Mouse (Mus musculus): ENCODE results near the gene Rab13. TPM values are rescaled to one million over a fixed set of nuclear protein-coding genes. Genes with fewer than 3 reads are reported as not detected.

Rab13 gene
- polyA plus RNA-seq, 1 experiment from 2014 or later = 16.4 TPM

GRCm38 (mm10) chr3:90253653-90254418 is 40.3 kb downstream of the Rab13 start, which contains the start of gene Crtc2:
TSS of gene Crtc2 (plus strand) at chr3:90254163.
- Histone ChIP-seq H3K36me3 (ENCODE audit: control insufficient read depth, insufficient read depth, low read length) (peaks cover 16% of the 10 kb centered on the region), H3K9ac (ENCODE audit: low read length) (peak within 1 kb of the TSS; percentile 88), H3K4me3 (ENCODE audit: low read depth, low read length) (peak within 1 kb of the TSS; percentile 86), H3K9me3 (ENCODE audit: control insufficient read depth, low read length) (no peaks in the 10 kb centered on the region), H3K4me2 (peak within 1 kb of the TSS; percentile 90), H3K27me3 (ENCODE audit: control insufficient read depth, insufficient read depth, low read length) (no peaks in the 10 kb centered on the region), H3K4me1 (ENCODE audit: control insufficient read depth, insufficient read depth, low read length) (peaks cover 9% of the 10 kb centered on the region), H3K27ac (ENCODE audit: low read depth, low read length) (peak within 1 kb of the TSS; percentile 78)
- peak; percentile 98 for ATAC-seq (ENCODE audit: low FRiP score)
- peak; percentile 98 for DNase-seq (ENCODE audit: low spot score, missing footprints)
- WGBS = 2% methylated on average over 39 of the region's 40 CpGs

GRCm38 (mm10) chr3:90254419-90255193 is 41.1 kb downstream of the Rab13 start:
- under 1% methylated on average over 41 of the region's 41 CpGs for WGBS
- peak overlapping the region; percentile 90 for H3K4me2 ChIP-seq
- H3K4me3 ChIP-seq (ENCODE audit: low read depth, low read length) = peak overlapping the region; percentile 86
- H3K9ac ChIP-seq (ENCODE audit: low read length) = peak overlapping the region; percentile 88
- ATAC-seq (ENCODE audit: low FRiP score) (peak; percentile 82), DNase-seq (ENCODE audit: low spot score, missing footprints) (peak; percentile 94)
- H3K27me3 ChIP-seq (ENCODE audit: control insufficient read depth, insufficient read depth, low read length) = no peaks in the 10 kb centered on the region
- H3K27ac ChIP-seq (ENCODE audit: low read depth, low read length) = peak overlapping the region; percentile 78
- peaks cover 8% of the 10 kb centered on the region for H3K4me1 ChIP-seq (ENCODE audit: control insufficient read depth, insufficient read depth, low read length)
- H3K36me3 ChIP-seq (ENCODE audit: control insufficient read depth, insufficient read depth, low read length) = peaks cover 22% of the 10 kb centered on the region
- H3K9me3 ChIP-seq (ENCODE audit: control insufficient read depth, low read length) = no peaks in the 10 kb centered on the region

- Histone ChIP-seq H3K27ac (ENCODE audit: low read depth, low read length) (no peak overlapping the region), H3K27me3 (ENCODE audit: control insufficient read depth, insufficient read depth, low read length) (no peaks in the 10 kb centered on the region), H3K4me2 (peak overlapping the region; percentile 90), H3K9me3 (ENCODE audit: control insufficient read depth, low read length) (no peaks in the 10 kb centered on the region), H3K4me3 (ENCODE audit: low read depth, low read length) (peak overlapping the region; percentile 86), H3K4me1 (ENCODE audit: control insufficient read depth, insufficient read depth, low read length) (peaks cover 8% of the 10 kb centered on the region), H3K36me3 (ENCODE audit: control insufficient read depth, insufficient read depth, low read length) (peaks cover 22% of the 10 kb centered on the region), H3K9ac (ENCODE audit: low read length) (peak overlapping the region; percentile 88)
- DNase-seq (ENCODE audit: low spot score, missing footprints) = no peak
- 27% methylated on average over 2 of the region's 2 CpGs for WGBS
- no peak for ATAC-seq (ENCODE audit: low FRiP score)
Observed at GRCm38 (mm10) chr3:90255194-90255565, 41.7 kb downstream of the Rab13 start.

- H3K27ac ChIP-seq (ENCODE audit: low read depth, low read length) = no peak overlapping the region
- H3K9ac ChIP-seq (ENCODE audit: low read length) = no peak overlapping the region
- no peak for ATAC-seq (ENCODE audit: low FRiP score)
- no peak overlapping the region for H3K4me3 ChIP-seq (ENCODE audit: low read depth, low read length)
- H3K36me3 ChIP-seq (ENCODE audit: control insufficient read depth, insufficient read depth, low read length) = peaks cover 21% of the 10 kb centered on the region
- H3K4me1 ChIP-seq (ENCODE audit: control insufficient read depth, insufficient read depth, low read length) = peaks cover 8% of the 10 kb centered on the region
- WGBS = 93% methylated on average over 14 of the region's 14 CpGs
- peak; percentile 26 for DNase-seq (ENCODE audit: low spot score, missing footprints)
- H3K27me3 ChIP-seq (ENCODE audit: control insufficient read depth, insufficient read depth, low read length) = no peaks in the 10 kb centered on the region
- peak overlapping the region; percentile 90 for H3K4me2 ChIP-seq
- H3K9me3 ChIP-seq (ENCODE audit: control insufficient read depth, low read length) = no peaks in the 10 kb centered on the region
Observed at GRCm38 (mm10) chr3:90255784-90256353, 42.4 kb downstream of the Rab13 start.

GRCm38 (mm10) chr3:90256731-90257530 is 43.4 kb downstream of the Rab13 start:
- Histone ChIP-seq H3K27ac (ENCODE audit: low read depth, low read length) (no peak overlapping the region), H3K4me2 (no peak overlapping the region), H3K9ac (ENCODE audit: low read length) (no peak overlapping the region), H3K4me1 (ENCODE audit: control insufficient read depth, insufficient read depth, low read length) (peaks cover 8% of the 10 kb centered on the region), H3K36me3 (ENCODE audit: control insufficient read depth, insufficient read depth, low read length) (peaks cover 23% of the 10 kb centered on the region), H3K4me3 (ENCODE audit: low read depth, low read length) (no peak overlapping the region), H3K9me3 (ENCODE audit: control insufficient read depth, low read length) (no peaks in the 10 kb centered on the region), H3K27me3 (ENCODE audit: control insufficient read depth, insufficient read depth, low read length) (no peaks in the 10 kb centered on the region)
- ATAC-seq (ENCODE audit: low FRiP score) = no peak
- DNase-seq (ENCODE audit: low spot score, missing footprints) = peak; percentile 12
- WGBS = 93% methylated on average over 19 of the region's 19 CpGs

GRCm38 (mm10) chr3:90258521-90258920 is 45.0 kb downstream of the Rab13 start:
- no peaks in the 10 kb centered on the region for H3K9me3 ChIP-seq (ENCODE audit: control insufficient read depth, low read length)
- peak; percentile 17 for DNase-seq (ENCODE audit: low spot score, missing footprints)
- no peak overlapping the region for H3K27ac ChIP-seq (ENCODE audit: low read depth, low read length)
- 93% methylated on average over 4 of the region's 4 CpGs for WGBS
- no peaks in the 10 kb centered on the region for H3K27me3 ChIP-seq (ENCODE audit: control insufficient read depth, insufficient read depth, low read length)
- no peak overlapping the region for H3K9ac ChIP-seq (ENCODE audit: low read length)
- peaks cover 8% of the 10 kb centered on the region for H3K4me1 ChIP-seq (ENCODE audit: control insufficient read depth, insufficient read depth, low read length)
- no peak overlapping the region for H3K4me3 ChIP-seq (ENCODE audit: low read depth, low read length)
- H3K36me3 ChIP-seq (ENCODE audit: control insufficient read depth, insufficient read depth, low read length) = peaks cover 31% of the 10 kb centered on the region
- no peak for ATAC-seq (ENCODE audit: low FRiP score)
- no peak overlapping the region for H3K4me2 ChIP-seq

- ATAC-seq (ENCODE audit: low FRiP score) (no peak), DNase-seq (ENCODE audit: low spot score, missing footprints) (no peak)
- peaks cover 11% of the 10 kb centered on the region for H3K4me1 ChIP-seq (ENCODE audit: control insufficient read depth, insufficient read depth, low read length)
- H3K9ac ChIP-seq (ENCODE audit: low read length) = no peak overlapping the region
- H3K27me3 ChIP-seq (ENCODE audit: control insufficient read depth, insufficient read depth, low read length) = no peaks in the 10 kb centered on the region
- WGBS = 91% methylated on average over 5 of the region's 5 CpGs
- H3K4me3 ChIP-seq (ENCODE audit: low read depth, low read length) = no peak overlapping the region
- H3K4me2 ChIP-seq = no peak overlapping the region
- H3K9me3 ChIP-seq (ENCODE audit: control insufficient read depth, low read length) = no peaks in the 10 kb centered on the region
- H3K36me3 ChIP-seq (ENCODE audit: control insufficient read depth, insufficient read depth, low read length) = peaks cover 28% of the 10 kb centered on the region
- no peak overlapping the region for H3K27ac ChIP-seq (ENCODE audit: low read depth, low read length)
Observed at GRCm38 (mm10) chr3:90263121-90263771, 49.8 kb downstream of the Rab13 start.

- H3K9ac ChIP-seq (ENCODE audit: low read length) = peak overlapping the region; percentile 97
Observed at GRCm38 (mm10) chr3:90264687-90265033, 51.2 kb downstream of the Rab13 start.

More at GRCm38 (mm10) chr3:90264687-90265033, 51.2 kb downstream of the Rab13 start:
- H3K27ac ChIP-seq (ENCODE audit: low read depth, low read length) = peak overlapping the region; percentile 87; the same call in 1 of the 2 replicates
- peak; percentile 92 for DNase-seq (ENCODE audit: low spot score, missing footprints)
- 37% methylated on average over 10 of the region's 10 CpGs for WGBS
- H3K27me3 ChIP-seq (ENCODE audit: control insufficient read depth, insufficient read depth, low read length) = no peaks in the 10 kb centered on the region
- H3K9me3 ChIP-seq (ENCODE audit: control insufficient read depth, low read length) = no peaks in the 10 kb centered on the region
- H3K4me3 ChIP-seq (ENCODE audit: low read depth, low read length) = peak overlapping the region; percentile 95
- H3K36me3 ChIP-seq (ENCODE audit: control insufficient read depth, insufficient read depth, low read length) = peaks cover 18% of the 10 kb centered on the region
- peaks cover 11% of the 10 kb centered on the region for H3K4me1 ChIP-seq (ENCODE audit: control insufficient read depth, insufficient read depth, low read length)
- H3K4me2 ChIP-seq = peak overlapping the region; percentile 88
- no peak for ATAC-seq (ENCODE audit: low FRiP score)

Data from midbrain, embryonic 11.5 days (tissue).